ENCODE assay signal across 8 mouse cellular contexts in the genomic region with DNA sequence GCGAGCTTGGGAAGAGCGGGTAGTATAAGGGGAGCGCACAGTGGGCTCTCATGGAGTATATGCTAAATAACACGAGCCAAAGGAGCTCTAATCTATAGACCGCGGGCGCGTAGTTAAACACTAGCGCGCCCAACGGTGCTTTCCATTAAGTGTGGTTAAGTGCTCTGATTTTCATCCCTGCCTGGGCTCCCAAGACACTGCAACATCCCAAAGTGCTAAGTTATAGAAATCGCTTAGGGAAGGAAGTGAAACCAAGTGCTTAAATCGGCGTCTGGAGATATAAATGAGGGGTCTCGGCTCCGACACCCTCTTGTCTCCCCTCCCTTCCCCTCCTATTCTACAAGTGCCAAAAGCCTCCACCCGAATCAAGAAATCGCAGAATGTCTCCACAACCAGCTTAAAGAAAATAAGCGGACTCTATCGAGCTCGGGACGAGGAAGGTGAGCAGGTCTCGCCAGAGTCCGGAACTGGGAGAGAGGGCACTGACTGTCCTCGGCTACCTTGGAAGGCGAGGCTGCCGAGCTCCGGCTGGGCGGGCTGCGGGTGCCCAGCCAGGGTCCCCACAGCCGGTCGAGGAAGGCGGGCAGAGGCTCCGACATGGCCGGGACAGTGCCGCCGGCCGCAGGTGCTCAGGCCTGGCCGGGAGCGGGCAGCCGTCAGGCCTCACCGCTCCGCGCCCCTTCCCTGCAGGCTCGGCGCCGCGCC. TPM values are rescaled to one million over a fixed set of nuclear protein-coding genes. Genes with fewer than 3 reads are reported as not detected.
DNase-seq lines count a peak whose midpoint lies in the region; ATAC-seq and TF ChIP-seq lines count a peak whose summit lies in the region.

No protein-coding gene starts in this region.

- H3K9ac ChIP-seq in heart, embryonic 14.5 days (ENCODE audit: low read length), result peak overlapping the region; percentile 84
- peak overlapping the region; percentile 97 for H3K9ac ChIP-seq in liver, embryonic 12.5 days
- H3K9ac ChIP-seq in neural tube, embryonic 14.5 days (replicated peaks; ENCODE audit: low read depth, low read length), result peak overlapping the region; percentile 85

- peak overlapping the region; percentile 86 for H3K27ac ChIP-seq in kidney, adult 2 months (ENCODE audit: insufficient read depth, low read depth, low read length)
- H3K27ac ChIP-seq in heart, embryonic 14.5 days (replicated peaks in 1 of 2; ENCODE audit: control insufficient read depth in 1 of 2, insufficient read depth in 1 of 2, low read depth in 2 of 2, low read length in 2 of 2), result peak overlapping the region; percentile 76 to 84
- peak overlapping the region; percentile 91 for H3K27ac ChIP-seq in liver, embryonic 12.5 days
- H3K27ac ChIP-seq in neural tube, embryonic 14.5 days (ENCODE audit: low read depth, low read length), result peak overlapping the region; percentile 84

- H3K27me3 ChIP-seq in kidney, adult 2 months (replicated peaks; ENCODE audit: control insufficient read depth, insufficient read depth, low read length), result no peaks in the 10 kb centered on the region
- H3K27me3 ChIP-seq in heart, embryonic 14.5 days (ENCODE audit: control insufficient read depth, insufficient read depth, low read length), result no peaks in the 10 kb centered on the region; the same call in 1 of the 2 replicates
- no peaks in the 10 kb centered on the region for H3K27me3 ChIP-seq in liver, embryonic 12.5 days (replicated peaks)
- no peaks in the 10 kb centered on the region for H3K27me3 ChIP-seq in neural tube, embryonic 14.5 days (ENCODE audit: control insufficient read depth, insufficient read depth, low read length)

- H3K36me3 ChIP-seq in kidney, adult 2 months (ENCODE audit: control insufficient read depth, insufficient read depth, low read length), result no peaks in the 10 kb centered on the region
- H3K36me3 ChIP-seq in heart, embryonic 14.5 days (ENCODE audit: control insufficient read depth, insufficient read depth, low read length), result no peaks in the 10 kb centered on the region
- no peaks in the 10 kb centered on the region for H3K36me3 ChIP-seq in liver, embryonic 12.5 days
- H3K36me3 ChIP-seq in neural tube, embryonic 14.5 days (ENCODE audit: control insufficient read depth, insufficient read depth, low read length), result no peaks in the 10 kb centered on the region

- no peaks in the 10 kb centered on the region for H3K9me3 ChIP-seq in heart, embryonic 14.5 days (ENCODE audit: control insufficient read depth, low read length)
- no peaks in the 10 kb centered on the region for H3K9me3 ChIP-seq in liver, embryonic 12.5 days (replicated peaks)
- no peaks in the 10 kb centered on the region for H3K9me3 ChIP-seq in neural tube, embryonic 14.5 days (ENCODE audit: control insufficient read depth, low read length)

- no peak for TF ChIP-seq POLR2A in kidney, adult 2 months (IDR thresholded peaks at IDR 0.05; ENCODE audit: low read depth, low read length)

- DNase-seq in kidney, adult 2 months, result no peak
- DNase-seq in kidney, postnatal 25 days, result no peak
- DNase-seq in CD4-positive helper T cell, adult 2 months (ENCODE audit: low read depth, low spot score), result peak; percentile 48
- peak; percentile 21 for DNase-seq in brain, adult 2 months (ENCODE audit: low read depth, low spot score)
- no peak for DNase-seq in cerebellum, adult 9-11 months

- peak overlapping the region; percentile 74 for H3K4me2 ChIP-seq in heart, embryonic 14.5 days (ENCODE audit: low read length)
- H3K4me2 ChIP-seq in liver, embryonic 12.5 days, result peak overlapping the region; percentile 89
- peak overlapping the region; percentile 74 for H3K4me2 ChIP-seq in neural tube, embryonic 14.5 days (ENCODE audit: low read depth, low read length)

- peak overlapping the region; percentile 70 for H3K4me3 ChIP-seq in kidney, adult 2 months (ENCODE audit: insufficient read depth, low read depth, low read length)
- peak overlapping the region; percentile 87 to 99 for H3K4me3 ChIP-seq in heart, embryonic 14.5 days (ENCODE audit: control insufficient read depth in 1 of 2, insufficient read depth in 1 of 2, low read depth in 1 of 2, low read length in 2 of 2)
- H3K4me3 ChIP-seq in liver, embryonic 12.5 days, result peak overlapping the region; percentile 98
- peak overlapping the region; percentile 85 for H3K4me3 ChIP-seq in neural tube, embryonic 14.5 days (ENCODE audit: low read depth, low read length)

- ATAC-seq in heart, embryonic 14.5 days (ENCODE audit: insufficient number of reproducible peaks, insufficient read depth, low FRiP score, low read depth), result peak; percentile 79
- peak; percentile 68 for ATAC-seq in liver, embryonic 12.5 days
- ATAC-seq in neural tube, embryonic 14.5 days (ENCODE audit: low read depth), result peak; percentile 78

- TF ChIP-seq CTCF in kidney, adult 2 months (conservative IDR thresholded peaks at IDR 0.05; ENCODE audit: insufficient read depth, insufficient read length, low read depth, low read length), result no peak

- under 1% methylated on average over 48 of the region's 48 CpGs for WGBS in kidney, adult 2 months
- under 1% methylated on average over 41 of the region's 48 CpGs for WGBS in heart, embryonic 14.5 days
- WGBS in liver, embryonic 12.5 days (ENCODE audit: insufficient replicate concordance), result under 1% methylated on average over 43 of the region's 48 CpGs
- under 1% methylated on average over 45 of the region's 48 CpGs for WGBS in neural tube, embryonic 14.5 days

- H3K4me1 ChIP-seq in kidney, adult 2 months (ENCODE audit: control insufficient read depth, insufficient read depth, low read length), result peaks cover 9% of the 10 kb centered on the region; the same call in 1 of the 2 replicates
- H3K4me1 ChIP-seq in heart, embryonic 14.5 days (ENCODE audit: control insufficient read depth in 2 of 2, insufficient read depth in 2 of 2, low read length in 2 of 2), result peaks cover 0 to 2% of the 10 kb centered on the region in 2 experiments; a peak in 1 of 4 replicates
- H3K4me1 ChIP-seq in liver, embryonic 12.5 days, result peaks cover 44% of the 10 kb centered on the region
- H3K4me1 ChIP-seq in neural tube, embryonic 14.5 days (ENCODE audit: control insufficient read depth, insufficient read depth, low read length), result peaks cover 5% of the 10 kb centered on the region; the same call in 1 of the 2 replicates

RNA-seq across cellular contexts. Expression of gene Vps26a, which starts 0.6 kb away (rescaled TPM):
- 16.7 and 24.5 TPM in 2 replicates for polyA plus RNA-seq in kidney, adult 2 months (2012; rRNA removed)
- polyA plus RNA-seq in heart, embryonic 14.5 days (2014; fragmentation: Nextera tagmentation; extraction: Ambion mirVana), result 73.3 and 79.2 TPM in 2 replicates
- polyA plus RNA-seq in liver, embryonic 12.5 days (2016; fragmentation: Nextera tagmentation; extraction: Ambion mirVana), result 59.8 and 59.9 TPM in 2 replicates
- polyA plus RNA-seq in neural tube, embryonic 14.5 days (2014; fragmentation: Nextera tagmentation; extraction: Ambion mirVana), result 57.5 and 63.4 TPM in 2 replicates

RNA-seq across cellular contexts. Expression of gene Supv3l1, which starts 36.5 kb away (rescaled TPM):
- 22.9 and 25.4 TPM in 2 replicates for polyA plus RNA-seq in kidney, adult 2 months (2012; rRNA removed)
- polyA plus RNA-seq in heart, embryonic 14.5 days (2014; fragmentation: Nextera tagmentation; extraction: Ambion mirVana), result 29.2 and 29.5 TPM in 2 replicates
- polyA plus RNA-seq in liver, embryonic 12.5 days (2016; fragmentation: Nextera tagmentation; extraction: Ambion mirVana), result 25.4 and 30.7 TPM in 2 replicates
- polyA plus RNA-seq in neural tube, embryonic 14.5 days (2014; fragmentation: Nextera tagmentation; extraction: Ambion mirVana), result 20.0 and 23.2 TPM in 2 replicates

RNA-seq across cellular contexts. Expression of gene 4930507D05Rik, which starts 36.7 kb away (rescaled TPM):
- polyA plus RNA-seq in kidney, adult 2 months (2012; rRNA removed), result 0.14 and 0.16 TPM in 2 replicates
- 0.49 and 0.89 TPM in 2 replicates for polyA plus RNA-seq in heart, embryonic 14.5 days (2014; fragmentation: Nextera tagmentation; extraction: Ambion mirVana)
- polyA plus RNA-seq in liver, embryonic 12.5 days (2016; fragmentation: Nextera tagmentation; extraction: Ambion mirVana), result 0.14 and 0.51 TPM in 2 replicates
- 1.5 and 2.8 TPM in 2 replicates for polyA plus RNA-seq in neural tube, embryonic 14.5 days (2014; fragmentation: Nextera tagmentation; extraction: Ambion mirVana)

RNA-seq across cellular contexts. Expression of gene Srgn, which starts 41.2 kb away (rescaled TPM):
- 20.8 and 34.2 TPM in 2 replicates for polyA plus RNA-seq in kidney, adult 2 months (2012; rRNA removed)
- 6.8 and 8.2 TPM in 2 replicates for polyA plus RNA-seq in heart, embryonic 14.5 days (2014; fragmentation: Nextera tagmentation; extraction: Ambion mirVana)
- 54.4 and 57.7 TPM in 2 replicates for polyA plus RNA-seq in liver, embryonic 12.5 days (2016; fragmentation: Nextera tagmentation; extraction: Ambion mirVana)
- 4.6 and 8.6 TPM in 2 replicates for polyA plus RNA-seq in neural tube, embryonic 14.5 days (2014; fragmentation: Nextera tagmentation; extraction: Ambion mirVana)

Comparison
In these comparisons a context has a peak if more than half of its experiments do, and no peak if none do; other contexts are left out.
1. DNase-seq: peak in CD4-positive helper T cell, adult 2 months (single experiment) and brain, adult 2 months (single experiment); none in kidney, adult 2 months (single experiment), kidney, postnatal 25 days (0 of 2) and cerebellum, adult 9-11 months (single experiment).
2. Peak in every context shown above with its lines, with median percentiles within 50 percentile points of each other: H3K27ac ChIP-seq, H3K4me3 ChIP-seq, ATAC-seq, H3K4me2 ChIP-seq and H3K9ac ChIP-seq.